Mouse (Mus musculus): ENCODE data around the gene Gnao1. TPM values are rescaled to one million over a fixed set of nuclear protein-coding genes. Genes with fewer than 3 reads are reported as not detected.
A peak's percentile ranks its signal among the peaks of the same experiment; 100 is the strongest.

Gnao1 gene
- polyA plus RNA-seq, 1 experiment from 2014 or later, result 0.74 TPM

DNA sequence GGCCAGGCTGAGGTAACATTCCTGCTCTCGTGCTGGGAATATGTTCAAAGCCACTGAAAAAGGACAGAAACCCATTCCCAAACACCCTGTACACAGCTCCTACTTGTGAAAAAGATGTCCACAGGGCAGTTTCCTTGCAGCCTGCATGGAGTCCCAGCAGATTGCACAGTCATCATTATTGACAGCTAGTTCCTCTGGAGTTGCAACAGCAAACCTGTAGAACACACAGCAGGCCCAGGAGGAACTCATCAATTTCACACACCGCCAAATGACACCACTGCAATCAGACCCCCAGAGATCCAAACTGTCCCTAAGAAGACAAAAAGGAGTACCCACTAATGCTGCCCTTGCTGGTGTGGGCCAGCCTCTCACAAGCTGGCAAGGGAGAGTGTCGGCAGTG lies 175.0 kb downstream of the Gnao1 start:
- no peak overlapping the region for H3K27ac ChIP-seq
- H3K36me3 ChIP-seq, result peaks cover 94% of the 10 kb centered on the region
- no peaks in the 10 kb centered on the region for H3K27me3 ChIP-seq (replicated peaks)
- H3K4me1 ChIP-seq, result no peaks in the 10 kb centered on the region
- H3K9ac ChIP-seq, result no peak overlapping the region
- no peak overlapping the region for H3K4me3 ChIP-seq
- H3K9me3 ChIP-seq (replicated peaks), result no peaks in the 10 kb centered on the region
- 85% methylated on average over 3 of the region's 3 CpGs for WGBS (ENCODE audit: insufficient replicate concordance)
- H3K4me2 ChIP-seq, result no peak overlapping the region
- ATAC-seq, result no peak

DNA sequence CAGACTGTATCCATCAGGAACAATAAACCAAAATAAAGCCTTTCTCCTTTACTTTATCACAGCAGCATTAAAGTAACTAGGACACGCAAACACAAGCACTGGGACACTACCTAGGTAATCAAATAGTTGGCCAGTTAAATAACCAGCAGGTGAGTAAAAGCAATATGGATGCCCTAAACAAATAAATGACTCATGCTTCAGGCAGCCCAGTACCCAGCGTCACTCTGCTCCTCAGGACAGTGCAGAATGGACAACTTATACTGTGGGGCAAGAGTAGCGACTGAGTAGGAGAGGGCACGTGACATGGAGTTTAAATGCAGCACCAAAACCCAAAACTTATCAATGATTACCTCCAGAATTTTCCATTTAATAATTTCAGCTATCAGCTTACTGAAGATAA lies 180.0 kb downstream of the Gnao1 start:
- H3K4me1 ChIP-seq, result no peaks in the 10 kb centered on the region
- no peaks in the 10 kb centered on the region for H3K27me3 ChIP-seq (replicated peaks)
- 88% methylated on average over 4 of the region's 4 CpGs for WGBS (ENCODE audit: insufficient replicate concordance)
- H3K36me3 ChIP-seq, result peaks cover 80% of the 10 kb centered on the region
- no peak overlapping the region for H3K27ac ChIP-seq
- no peak overlapping the region for H3K4me3 ChIP-seq
- peaks cover 9% of the 10 kb centered on the region for H3K9me3 ChIP-seq (replicated peaks)
- H3K9ac ChIP-seq, result no peak overlapping the region
- ATAC-seq, result no peak
- H3K4me2 ChIP-seq, result no peak overlapping the region

GRCm38 (mm10) chr8:93998961-93999360 lies 189.2 kb downstream of the Gnao1 start:
- Histone ChIP-seq H3K4me1 (no peaks in the 10 kb centered on the region), H3K9ac (no peak overlapping the region)

GRCm38 (mm10) chr8:94004139-94004538 lies 194.4 kb downstream of the Gnao1 start:
- Histone ChIP-seq H3K27ac (no peak overlapping the region), H3K4me2 (no peak overlapping the region), H3K4me3 (no peak overlapping the region), H3K27me3 (replicated peaks) (no peaks in the 10 kb centered on the region), H3K9ac (no peak overlapping the region), H3K4me1 (peaks cover 15% of the 10 kb centered on the region), H3K36me3 (peaks cover 77% of the 10 kb centered on the region), H3K9me3 (replicated peaks) (no peaks in the 10 kb centered on the region)
- no peak for ATAC-seq
- 89% methylated on average over 9 of the region's 9 CpGs for WGBS (ENCODE audit: insufficient replicate concordance)

More at GRCm38 (mm10) chr8:93998961-93999360, 189.2 kb downstream of the Gnao1 start:
- WGBS (ENCODE audit: insufficient replicate concordance), result 88% methylated on average over 2 of the region's 2 CpGs
- Histone ChIP-seq H3K4me3 (no peak overlapping the region), H3K9me3 (replicated peaks) (no peaks in the 10 kb centered on the region), H3K36me3 (peaks cover 82% of the 10 kb centered on the region), H3K27ac (no peak overlapping the region), H3K27me3 (replicated peaks) (no peaks in the 10 kb centered on the region), H3K4me2 (no peak overlapping the region)
- ATAC-seq, result no peak

DNA sequence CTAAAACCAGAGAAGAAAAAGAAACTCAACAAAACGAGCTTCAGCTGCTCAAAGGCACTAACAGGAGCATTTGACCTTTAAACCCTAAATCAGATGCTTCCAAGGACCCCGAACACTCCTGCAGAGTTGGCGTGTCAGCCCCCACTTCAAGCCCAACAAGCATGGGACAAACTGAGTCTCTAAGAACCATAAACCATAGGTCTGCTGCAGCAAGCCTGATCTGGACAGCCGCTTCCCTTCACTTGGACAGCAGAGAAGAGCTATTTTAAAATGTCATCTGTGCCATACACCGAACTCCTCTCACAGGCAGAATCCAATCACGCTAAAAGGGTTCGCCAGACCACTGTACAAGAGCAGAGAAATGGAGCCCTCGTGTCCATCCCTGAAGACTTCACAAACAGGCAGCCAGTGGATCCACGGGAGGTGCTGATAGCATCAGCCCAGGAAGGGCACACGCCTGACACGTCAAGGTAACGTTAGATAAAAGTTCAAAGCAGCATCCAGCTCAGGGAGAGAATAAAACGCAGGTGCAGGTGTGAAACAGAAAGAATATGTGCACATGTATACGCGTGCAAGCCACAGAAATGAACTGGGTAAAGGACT lies 199.6 kb downstream of the Gnao1 start:
- no peak for ATAC-seq
- Histone ChIP-seq H3K4me2 (peak overlapping the region; percentile 100), H3K27me3 (replicated peaks) (no peaks in the 10 kb centered on the region), H3K36me3 (peaks cover 27% of the 10 kb centered on the region), H3K27ac (peak overlapping the region; percentile 57; the same call in 1 of the 2 replicates), H3K4me3 (peak overlapping the region; percentile 97), H3K4me1 (peaks cover 49% of the 10 kb centered on the region), H3K9me3 (replicated peaks) (no peaks in the 10 kb centered on the region), H3K9ac (peak overlapping the region; percentile 99)
- 47% methylated on average over 15 of the region's 15 CpGs for WGBS (ENCODE audit: insufficient replicate concordance)

DNA sequence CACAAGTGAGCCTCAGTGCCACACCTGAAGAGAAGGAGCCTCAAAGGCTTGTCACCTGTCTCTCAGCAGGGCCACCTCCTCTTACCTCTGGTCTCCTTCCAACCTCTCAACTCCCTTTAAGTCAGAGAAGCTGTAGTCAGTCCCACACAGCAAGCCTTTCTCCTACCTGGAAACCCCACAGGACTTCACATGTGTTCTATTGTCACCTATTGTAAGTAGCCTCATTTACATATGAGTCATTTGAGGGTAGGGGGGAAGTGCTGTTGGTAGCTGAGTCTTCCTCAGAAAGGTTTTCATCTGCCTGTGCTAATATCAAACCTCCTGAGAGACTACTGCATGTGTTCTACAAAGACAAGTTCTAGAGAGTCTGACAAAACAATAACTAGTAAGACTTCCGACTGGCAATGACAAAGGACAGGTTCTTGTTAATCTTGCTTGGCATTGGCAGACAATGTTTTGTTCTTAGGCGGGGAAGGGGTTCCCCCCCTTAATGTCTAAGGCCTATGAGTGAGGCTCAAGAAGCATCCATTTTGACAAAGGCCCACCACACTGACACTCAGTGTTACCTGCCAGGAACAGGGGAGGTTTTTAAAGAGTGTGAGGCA lies 200.4 kb downstream of the Gnao1 start:
- Histone ChIP-seq H3K27me3 (replicated peaks) (no peaks in the 10 kb centered on the region), H3K4me1 (peaks cover 57% of the 10 kb centered on the region), H3K4me3 (peak overlapping the region; percentile 97), H3K36me3 (peaks cover 22% of the 10 kb centered on the region), H3K27ac (peak overlapping the region; percentile 64), H3K9ac (peak overlapping the region; percentile 99), H3K9me3 (replicated peaks) (no peaks in the 10 kb centered on the region), H3K4me2 (peak overlapping the region; percentile 100)
- no peak for ATAC-seq
- 56% methylated on average over 2 of the region's 2 CpGs for WGBS (ENCODE audit: insufficient replicate concordance)

- peaks cover 57% of the 10 kb centered on the region for H3K4me1 ChIP-seq
- no peaks in the 10 kb centered on the region for H3K9me3 ChIP-seq (replicated peaks)
- H3K36me3 ChIP-seq, result peaks cover 19% of the 10 kb centered on the region
- H3K9ac ChIP-seq, result peak overlapping the region; percentile 99
- peak overlapping the region; percentile 97 for H3K4me3 ChIP-seq
- 2% methylated on average over 48 of the region's 48 CpGs for WGBS (ENCODE audit: insufficient replicate concordance)
- H3K27ac ChIP-seq, result peak overlapping the region; percentile 98
- ATAC-seq, result peak; percentile 50; the same call in 1 of the 2 replicates
- peak overlapping the region; percentile 100 for H3K4me2 ChIP-seq
- H3K27me3 ChIP-seq (replicated peaks), result no peaks in the 10 kb centered on the region
Observed at GRCm38 (mm10) chr8:94011076-94012012, 201.6 kb downstream of the Gnao1 start.

DNA sequence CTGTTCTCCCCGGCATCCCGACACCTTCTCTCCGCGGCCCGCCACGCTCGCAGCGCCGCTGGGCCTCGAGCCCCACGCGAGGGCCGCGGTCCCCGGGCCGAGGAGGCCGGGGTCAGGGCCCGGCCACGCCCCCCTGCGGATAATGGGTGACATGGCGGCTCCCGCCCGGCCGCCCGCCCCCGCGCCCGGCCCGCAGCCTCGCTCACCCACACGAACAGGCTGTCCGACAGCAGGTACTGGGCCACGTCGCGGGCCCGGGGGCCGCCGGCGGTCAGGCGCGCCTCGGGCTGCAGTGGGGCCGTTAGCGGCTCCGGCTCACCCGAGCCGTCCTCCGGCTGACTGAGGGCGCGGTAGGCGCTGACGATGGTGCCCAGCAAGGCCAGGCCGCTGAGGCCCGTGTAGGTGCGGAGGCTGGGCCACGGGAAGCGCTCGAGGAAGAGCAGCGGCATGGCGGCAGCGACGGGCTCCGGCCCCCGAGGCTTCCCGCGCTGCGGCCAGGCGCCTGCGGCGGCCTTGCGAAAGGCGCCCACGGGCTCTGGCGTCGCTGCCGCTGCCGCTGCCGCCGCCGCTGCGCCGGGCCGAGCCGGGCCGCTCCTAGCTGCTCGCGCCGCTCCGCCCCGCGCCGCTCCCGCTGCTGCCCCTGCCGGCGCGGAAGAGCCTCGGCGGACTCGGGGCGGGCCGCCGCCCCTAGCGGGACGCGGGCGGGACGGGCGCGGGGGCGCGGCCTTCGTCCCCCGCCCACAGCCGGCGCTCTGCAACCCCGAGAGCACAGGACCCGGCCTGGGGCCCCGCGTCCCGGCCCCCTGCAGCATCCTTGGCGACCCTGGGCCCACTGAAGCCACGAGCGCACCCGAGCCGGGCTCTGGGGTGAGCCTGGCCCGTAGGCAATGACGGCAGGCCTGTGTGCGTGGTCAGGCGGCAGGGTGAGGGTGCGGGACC lies 202.5 kb downstream of the Gnao1 start, which contains the start of gene Amfr:
TSS of gene Amfr (minus strand) at position 830 of the 939 bp plus-strand sequence.
- Histone ChIP-seq H3K9ac (peak within 1 kb of the TSS; percentile 99), H3K9me3 (replicated peaks) (no peaks in the 10 kb centered on the region), H3K36me3 (peaks cover 15% of the 10 kb centered on the region), H3K4me1 (peaks cover 57% of the 10 kb centered on the region), H3K27me3 (replicated peaks) (no peaks in the 10 kb centered on the region), H3K4me2 (peak within 1 kb of the TSS; percentile 100), H3K4me3 (peak within 1 kb of the TSS; percentile 97), H3K27ac (peak within 1 kb of the TSS; percentile 98)
- under 1% methylated on average over 103 of the region's 130 CpGs for WGBS (ENCODE audit: insufficient replicate concordance)
- ATAC-seq, result peak; percentile 92

GRCm38 (mm10) chr8:94013026-94013612 lies 203.4 kb downstream of the Gnao1 start:
- ATAC-seq, result no peak
- Histone ChIP-seq H3K4me3 (peak overlapping the region; percentile 97), H3K4me1 (peaks cover 53% of the 10 kb centered on the region), H3K4me2 (peak overlapping the region; percentile 100), H3K9ac (peak overlapping the region; percentile 99), H3K27me3 (replicated peaks) (no peaks in the 10 kb centered on the region), H3K27ac (peak overlapping the region; percentile 98), H3K9me3 (replicated peaks) (no peaks in the 10 kb centered on the region), H3K36me3 (peaks cover 17% of the 10 kb centered on the region)
- WGBS (ENCODE audit: insufficient replicate concordance), result 13% methylated on average over 7 of the region's 7 CpGs

All from liver, embryonic 12.5 days (tissue).